Mouse (Mus musculus) heart, postnatal 36 days (tissue): ENCODE data around the gene Odf3l1. TPM values are rescaled to one million over a fixed set of nuclear protein-coding genes. Genes with fewer than 3 reads are reported as not detected.
A peak's percentile ranks its signal among the peaks of the same experiment; 100 is the strongest.
"Not testable (repeated sequence)": the region's sequence is repeated elsewhere in the genome, so short reads cannot be mapped to it uniquely, and the experiment has no call there.

Experiments used
- DNase-seq, 2 experiments: peaks; one replicate each; pipeline ENCODE4 v3.0.0; 2021 to 2022
- intact Hi-C: fragments of 180-260 bp; cut with DNase I; formaldehyde crosslinking; loops from one replicate; pipeline ENCODE4 v1.15.1; 2025
- total RNA-seq, 2 experiments: library from RNA; stranded (reverse); gene quantifications; 2 replicates each; pipeline ENCODE4 v1.2.3; 2021

Odf3l1 gene
- total RNA-seq = not detected

DNA sequence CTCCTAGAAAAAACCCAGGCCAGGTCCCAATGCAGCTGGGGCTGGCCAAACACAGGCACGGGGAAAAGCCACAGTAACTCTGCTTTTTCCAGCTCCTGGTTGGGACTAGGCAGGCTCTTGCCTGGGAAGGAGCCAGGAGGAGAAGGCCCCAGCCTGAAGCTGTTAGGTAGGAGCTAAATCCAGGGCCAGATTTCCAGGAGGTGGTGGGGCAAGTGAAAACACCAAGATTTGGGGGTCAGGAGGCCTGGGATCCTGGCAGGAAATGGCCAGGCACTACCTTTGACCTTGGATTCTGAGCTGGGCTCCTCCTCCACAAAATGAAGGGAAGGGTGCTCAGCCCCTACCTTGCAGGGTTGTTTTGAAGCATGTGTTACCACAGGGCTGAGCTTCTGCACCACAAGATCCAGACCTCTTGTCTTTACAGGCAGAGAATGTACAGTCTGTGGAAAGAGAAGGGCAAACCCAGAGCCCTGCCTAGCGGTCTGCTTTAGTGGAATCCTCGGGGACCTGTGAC, at the start of gene Odf3l1:
Gene Odf3l1 (minus strand): TSS at position 464 of the 514 bp plus-strand sequence.
- intact Hi-C loops = no loop called here
- DNase-seq = no peak

DNA sequence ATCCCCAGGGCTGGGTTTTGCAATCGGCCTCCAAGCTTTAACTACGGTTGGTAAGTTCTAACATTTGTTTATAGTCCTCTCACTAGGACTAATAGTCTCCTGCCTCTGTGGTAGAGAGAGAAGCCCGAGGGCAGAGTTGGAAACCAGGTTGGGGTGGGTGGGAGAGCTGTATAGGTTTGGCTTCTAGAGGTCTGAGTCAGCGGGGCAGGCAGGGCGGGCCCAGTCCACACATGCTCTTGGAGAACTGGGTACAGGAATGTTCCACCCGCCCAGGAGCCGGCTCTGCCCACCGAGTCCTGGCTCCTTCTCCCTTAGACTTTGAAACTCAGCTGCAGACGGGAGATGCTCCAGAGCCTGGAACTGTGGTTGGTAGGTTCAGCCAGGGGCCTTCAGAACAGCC, 49.5 kb upstream of the Odf3l1 start:
- no peak for DNase-seq
- intact Hi-C loops = no loop called here

- no peak for DNase-seq
- intact Hi-C loops = no loop called here
These were observed 46.5 kb upstream of the Odf3l1 start for GRCm38 (mm10) chr9:56911017-56911416.

DNA sequence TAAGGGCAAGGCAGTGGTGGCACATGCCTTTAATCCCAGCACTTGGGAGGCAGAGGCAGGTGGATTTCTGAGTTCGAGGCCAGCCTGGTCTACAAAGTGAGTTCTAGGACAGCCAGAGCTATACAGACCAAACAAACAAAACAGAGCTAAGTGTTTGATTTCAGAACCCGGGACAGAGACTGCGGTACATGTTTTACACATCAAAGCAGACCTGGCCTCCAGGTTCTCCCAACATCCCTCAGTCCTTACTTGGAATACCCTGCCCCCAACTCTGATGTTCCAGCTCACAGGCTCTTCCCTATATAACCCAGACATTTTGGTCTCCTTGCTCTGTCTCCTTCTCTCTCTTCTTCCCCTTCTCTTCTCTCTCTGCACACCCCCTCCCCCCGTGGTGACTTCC, 45.5 kb upstream of the Odf3l1 start:
- intact Hi-C loops, DNase-seq: not testable (repeated sequence)

DNA sequence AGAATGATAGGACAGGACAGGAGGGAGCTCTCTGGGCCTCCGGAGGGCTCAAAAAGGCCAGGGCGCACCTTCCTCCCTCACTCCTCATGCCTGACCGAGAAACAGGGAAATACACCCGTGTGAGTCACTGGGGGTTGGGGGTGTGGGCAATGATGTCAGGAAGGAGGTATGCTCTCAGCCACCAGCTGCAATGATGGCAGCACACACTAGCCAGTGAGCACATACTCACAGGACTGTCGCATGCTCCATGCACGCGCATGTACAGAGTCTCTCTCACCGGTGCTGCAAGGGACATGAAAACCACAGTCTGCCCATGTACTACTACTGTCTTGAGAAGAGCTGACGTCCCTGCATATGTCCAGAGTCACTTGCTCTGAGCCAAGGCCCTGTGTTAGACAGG, 43.1 kb upstream of the Odf3l1 start:
- intact Hi-C loops = no loop called here
- DNase-seq = no peak

GRCm38 (mm10) chr9:56903662-56904061, 39.2 kb upstream of the Odf3l1 start:
- intact Hi-C loops = no loop called here
- DNase-seq = no peak

DNA sequence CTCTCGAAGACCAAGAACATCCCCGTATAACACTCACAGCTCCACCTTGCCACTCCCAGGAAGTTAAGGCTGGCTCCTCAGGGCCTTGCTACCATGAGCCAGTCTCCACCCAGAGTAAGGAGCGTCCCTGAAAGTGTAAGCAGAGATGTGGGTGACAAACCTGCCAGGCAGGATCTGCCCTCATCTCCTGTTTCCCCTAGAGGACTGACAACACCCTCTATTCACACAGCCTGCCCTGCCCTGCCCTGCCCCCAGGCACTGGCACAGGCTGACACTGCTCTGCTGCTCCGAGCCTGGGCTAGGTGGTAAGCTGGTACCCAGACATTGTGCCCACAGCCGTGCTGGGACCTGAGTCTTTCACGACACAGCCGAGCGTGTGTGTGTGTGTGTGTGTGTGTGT, 36.7 kb upstream of the Odf3l1 start:
- intact Hi-C loops = no loop called here
- no peak for DNase-seq

- DNase-seq = no peak
- intact Hi-C loops = no loop called here
These were observed 36.1 kb upstream of the Odf3l1 start for GRCm38 (mm10) chr9:56900571-56900970.

- intact Hi-C loops = no loop called here
- no peak for DNase-seq
These were observed 35.6 kb upstream of the Odf3l1 start for GRCm38 (mm10) chr9:56900060-56900459.

- intact Hi-C loops = no loop called here
- DNase-seq = no peak
These were observed 34.9 kb upstream of the Odf3l1 start for GRCm38 (mm10) chr9:56899409-56899808.

- no peak for DNase-seq
- intact Hi-C loops = loop anchor here (2.0 kb wide), 1 partner anchor 26 kb away; no protein-coding TSS in a partner anchor
These were observed 32.3 kb upstream of the Odf3l1 start for GRCm38 (mm10) chr9:56896779-56897178.

DNA sequence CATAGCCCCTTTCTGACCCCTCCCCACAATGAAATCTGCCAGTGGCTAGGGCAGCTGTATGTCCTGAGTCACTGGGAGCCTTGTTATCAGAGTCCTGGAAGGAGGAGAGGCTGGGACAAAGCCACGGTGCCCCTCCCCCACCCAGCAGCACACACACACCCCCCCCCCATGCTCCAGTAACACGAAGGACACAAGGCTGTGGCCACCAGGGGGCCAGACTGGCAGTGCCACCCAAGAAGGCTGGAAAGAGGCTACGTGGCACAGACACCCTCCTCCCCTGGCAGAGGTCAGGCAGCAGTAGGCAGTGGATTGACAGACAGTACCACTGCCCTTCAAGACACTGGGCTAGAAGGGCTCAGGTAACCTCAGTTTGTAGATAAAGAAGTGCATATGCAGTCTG, 29.5 kb upstream of the Odf3l1 start:
- intact Hi-C loops = loop anchor here (2.0 to 5.0 kb wide), 2 partner anchors 158 to 327 kb away; no protein-coding TSS in a partner anchor
- DNase-seq = no peak

DNA sequence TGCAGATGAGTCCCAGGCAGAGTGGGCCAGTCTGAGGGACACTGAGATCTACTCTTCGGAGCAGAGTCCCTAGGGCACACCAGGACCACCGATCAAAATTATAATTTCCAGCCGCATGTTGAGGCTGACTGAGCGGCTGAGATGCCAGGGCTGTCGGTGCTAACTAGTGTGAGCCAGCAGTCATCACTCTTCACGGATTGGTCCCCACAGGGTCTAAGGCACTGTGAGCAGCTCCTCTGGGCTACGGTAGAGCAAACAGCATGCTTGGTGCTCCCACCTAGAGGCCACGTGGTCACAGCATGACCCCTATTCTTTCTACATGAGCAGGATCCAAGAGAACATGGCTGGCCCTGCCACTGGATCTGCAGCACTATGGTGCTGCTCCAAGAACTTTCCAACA, 28.8 kb upstream of the Odf3l1 start:
- DNase-seq = no peak
- intact Hi-C loops = loop anchor here (5.0 kb wide), 1 partner anchor 159 kb away; no protein-coding TSS in a partner anchor

GRCm38 (mm10) chr9:56892111-56892510, 27.6 kb upstream of the Odf3l1 start:
- intact Hi-C loops = loop anchor here (5.0 kb wide), 1 partner anchor 160 kb away; no protein-coding TSS in a partner anchor
- DNase-seq = no peak

- intact Hi-C loops = loop anchor here (1.0 to 5.0 kb wide), 4 partner anchors 35 to 239 kb away; partner anchors contain the start of genes Man2c1 and Snupn
- peak; percentile 62 to 71 for DNase-seq
These were observed 27.1 kb upstream of the Odf3l1 start for GRCm38 (mm10) chr9:56891517-56892011.

DNA sequence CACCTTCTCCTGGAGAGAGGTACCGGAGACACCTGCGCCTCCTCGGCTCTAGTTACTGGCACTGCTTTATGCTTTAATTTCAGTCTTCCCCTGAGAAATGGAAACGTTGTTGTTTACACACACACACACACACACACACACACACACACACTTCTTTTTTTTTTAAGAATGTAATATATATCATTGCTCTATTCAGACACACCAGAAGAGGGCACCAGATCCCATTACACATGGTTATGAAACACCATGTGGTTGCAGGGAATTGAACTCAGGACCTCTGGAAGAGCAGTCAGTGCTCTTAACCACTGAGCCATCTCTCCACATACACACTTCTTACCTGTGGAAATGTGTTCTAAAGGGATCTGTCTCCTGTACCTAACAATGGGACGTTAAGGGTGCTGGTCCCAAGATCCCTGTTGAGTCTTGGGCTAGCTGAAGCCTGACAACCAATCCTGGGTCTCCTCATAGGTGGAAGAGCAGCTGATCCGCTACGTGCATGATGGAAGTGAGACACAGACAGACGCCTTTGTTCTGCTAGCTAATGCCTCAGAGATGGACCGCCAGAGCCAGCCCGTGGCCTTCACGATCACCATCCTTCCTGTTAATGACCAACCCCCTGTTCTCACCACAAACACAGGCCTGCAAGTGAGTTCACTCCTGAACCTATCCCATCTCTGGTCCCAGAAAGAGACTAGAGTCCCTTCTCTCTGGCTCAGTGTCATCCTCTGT, 26.2 kb upstream of the Odf3l1 start:
- no peak for DNase-seq
- intact Hi-C loops = loop anchor here (1.0 to 5.0 kb wide), 4 partner anchors 36 to 240 kb away; partner anchors contain the start of genes Man2c1 and Snupn

DNA sequence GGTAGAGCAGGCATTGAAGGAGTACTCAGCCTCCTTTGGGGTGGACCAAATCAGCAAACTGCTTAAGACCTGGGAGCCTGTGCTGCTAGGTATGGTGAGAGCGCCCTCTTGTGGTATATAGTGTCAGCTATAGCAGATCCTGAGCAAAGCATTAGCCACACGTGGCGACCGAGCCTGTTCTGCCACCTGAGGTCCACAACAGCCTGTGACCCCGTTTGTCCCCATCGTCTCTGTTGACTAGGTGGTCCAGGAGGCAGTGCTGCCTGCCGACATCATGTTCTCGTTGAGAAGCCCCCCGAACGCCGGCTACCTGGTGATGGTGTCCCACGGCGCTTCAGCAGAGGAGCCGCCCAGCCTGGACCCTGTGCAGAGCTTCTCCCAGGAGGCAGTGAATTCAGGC, 25.3 kb upstream of the Odf3l1 start:
- intact Hi-C loops = loop anchor here (1.0 to 5.0 kb wide), 5 partner anchors 37 to 162 kb away; partner anchors contain the start of gene Snupn
- peak; percentile 71 to 76 for DNase-seq

GRCm38 (mm10) chr9:56887581-56887980, 23.1 kb upstream of the Odf3l1 start:
- intact Hi-C loops = no loop called here
- DNase-seq = no peak

GRCm38 (mm10) chr9:56886601-56887000, 22.1 kb upstream of the Odf3l1 start:
- intact Hi-C loops = no loop called here
- no peak for DNase-seq

DNA sequence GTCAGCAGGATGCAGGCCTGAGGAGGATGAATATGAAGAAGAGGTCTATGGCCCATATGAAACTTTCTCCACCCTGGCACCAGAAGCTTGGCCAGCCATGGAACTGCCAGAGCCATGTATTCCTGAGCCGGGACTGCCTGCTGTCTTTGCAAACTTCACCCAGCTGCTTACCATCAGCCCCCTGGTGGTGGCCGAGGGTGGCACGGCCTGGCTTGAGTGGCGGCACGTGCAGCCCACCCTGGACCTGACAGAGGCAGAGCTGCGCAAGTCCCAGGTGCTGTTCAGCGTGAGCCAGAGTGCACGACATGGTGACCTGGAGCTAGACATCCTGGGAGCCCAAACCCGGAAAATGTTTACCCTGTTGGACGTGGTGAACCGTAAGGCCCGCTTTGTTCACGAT, 21.6 kb upstream of the Odf3l1 start:
- intact Hi-C loops = no loop called here
- DNase-seq = no peak

DNA sequence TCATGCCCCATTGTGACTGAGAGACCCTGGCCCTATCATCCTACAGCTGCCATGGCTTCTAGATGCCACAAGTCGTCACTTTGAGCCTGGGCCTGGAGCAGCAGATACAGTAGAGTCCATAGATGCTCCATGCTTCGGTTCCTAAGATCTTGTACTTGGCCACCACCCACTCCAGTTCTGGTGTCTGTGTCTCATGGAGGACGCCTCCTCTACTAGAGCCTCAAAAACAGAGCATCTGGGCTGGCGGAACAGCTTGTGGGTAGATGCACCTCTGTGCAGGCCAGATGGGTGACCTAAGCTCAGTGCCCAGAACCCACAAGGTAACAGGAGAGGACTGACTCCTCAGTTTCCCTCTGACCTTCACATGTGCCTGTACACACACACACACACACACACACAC, 19.8 kb upstream of the Odf3l1 start:
- DNase-seq = no peak
- intact Hi-C loops = no loop called here

DNA sequence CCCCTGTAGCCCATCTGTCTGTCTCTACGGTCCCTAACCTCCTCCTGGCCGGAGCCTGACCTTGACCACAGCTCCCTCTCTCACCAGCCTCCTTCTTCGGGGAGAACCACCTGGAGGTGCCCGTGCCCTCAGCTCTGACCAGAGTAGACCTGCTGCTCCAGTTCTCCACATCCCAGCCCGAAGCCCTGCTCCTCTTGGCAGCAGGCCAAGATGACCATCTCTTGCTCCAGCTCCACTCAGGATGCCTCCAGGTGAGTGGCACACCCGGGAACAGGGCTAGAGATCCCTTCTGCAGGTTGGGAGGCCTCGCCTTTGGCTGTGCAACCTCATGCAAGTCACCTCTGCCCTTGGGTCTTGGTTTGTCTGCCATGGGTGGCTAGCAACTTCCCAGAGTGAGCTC, 19.0 kb upstream of the Odf3l1 start:
- intact Hi-C loops = no loop called here
- DNase-seq = no peak
